Mouse (Mus musculus) ovary, postnatal 10 days (tissue): ENCODE measurements around the gene Tubgcp5.

Experiments
- DNase-seq: peaks from one replicate; pipeline ENCODE4 v3.0.0; 2022; ENCODE audit warnings: low spot score

Gene Tubgcp5

GRCm38 (mm10) chr7:55852787-55853186, 58.8 kb downstream of the Tubgcp5 start:
- DNase-seq, result no peak

GRCm38 (mm10) chr7:55855597-55855996, 61.6 kb downstream of the Tubgcp5 start:
- DNase-seq, result no peak

GRCm38 (mm10) chr7:55856741-55857140, 62.8 kb downstream of the Tubgcp5 start:
- no peak for DNase-seq

GRCm38 (mm10) chr7:55857729-55858128, 63.8 kb downstream of the Tubgcp5 start:
- no peak for DNase-seq

GRCm38 (mm10) chr7:55858836-55859517, 65.0 kb downstream of the Tubgcp5 start:
- no peak for DNase-seq

- no peak for DNase-seq
Observed at GRCm38 (mm10) chr7:55859518-55859872, 65.5 kb downstream of the Tubgcp5 start.

- no peak for DNase-seq
Observed at GRCm38 (mm10) chr7:55859956-55860355, 66.0 kb downstream of the Tubgcp5 start.

GRCm38 (mm10) chr7:55861175-55861574, 67.2 kb downstream of the Tubgcp5 start:
- DNase-seq, result no peak

GRCm38 (mm10) chr7:55865044-55865443, 71.1 kb downstream of the Tubgcp5 start:
- no peak for DNase-seq

- no peak for DNase-seq
Observed at GRCm38 (mm10) chr7:55865750-55866416, 71.9 kb downstream of the Tubgcp5 start.

- DNase-seq, result no peak
Observed at GRCm38 (mm10) chr7:55868247-55868646, 74.3 kb downstream of the Tubgcp5 start.

- no peak for DNase-seq
Observed at GRCm38 (mm10) chr7:55869220-55869619, 75.3 kb downstream of the Tubgcp5 start.

- DNase-seq, result no peak
Observed at GRCm38 (mm10) chr7:55870340-55871020, 76.5 kb downstream of the Tubgcp5 start.

GRCm38 (mm10) chr7:55871476-55871875, 77.5 kb downstream of the Tubgcp5 start:
- no peak for DNase-seq

GRCm38 (mm10) chr7:55874703-55875102, 80.7 kb downstream of the Tubgcp5 start:
- no peak for DNase-seq

GRCm38 (mm10) chr7:55877721-55878120, 83.8 kb downstream of the Tubgcp5 start:
- DNase-seq, result no peak

GRCm38 (mm10) chr7:55880882-55881281, 86.9 kb downstream of the Tubgcp5 start:
- DNase-seq, result no peak
